Mouse (Mus musculus) neural tube, embryonic 13.5 days (tissue): ENCODE measurements around the gene Dok1. TPM values are rescaled to one million over a fixed set of nuclear protein-coding genes. Genes with fewer than 3 reads are reported as not detected.

Experiments
- ATAC-seq: fragments of 200-750 bp; cut with Nextera tagmentation; 2 replicates; pipeline ENCODE4 v1.8.0; 2017; ENCODE audit warnings: low read depth, mild to moderate bottlenecking, moderate TSS enrichment, moderate library complexity
- H3K27ac ChIP-seq: fragments of 300-500 bp; sonication (generic); replicated peaks from 2 replicates; pipeline ENCODE4 v1.5.1; 2015; ENCODE audit warnings: moderate library complexity, mild to moderate bottlenecking, inconsistent platforms
- H3K27me3 ChIP-seq: fragments of 300-500 bp; sonication (generic); 2 replicates; pipeline ENCODE4 v1.6.1; 2015; ENCODE audit warnings: mild to moderate bottlenecking, inconsistent platforms
- H3K36me3 ChIP-seq: fragments of 300-500 bp; sonication (generic); 2 replicates; pipeline ENCODE4 v1.6.1; 2015; ENCODE audit warnings: mild to moderate bottlenecking, inconsistent platforms
- H3K4me1 ChIP-seq: fragments of 300-500 bp; sonication (generic); replicated peaks from 2 replicates; pipeline ENCODE4 v1.6.1; 2015; ENCODE audit warnings: inconsistent platforms
- H3K4me2 ChIP-seq: fragments of 300-500 bp; sonication (generic); 2 replicates; pipeline ENCODE4 v1.6.1; 2015; ENCODE audit warnings: inconsistent platforms, mild to moderate bottlenecking, moderate library complexity
- H3K4me3 ChIP-seq: fragments of 300-500 bp; sonication (generic); 2 replicates; pipeline ENCODE4 v1.5.1; 2015; ENCODE audit warnings: mild to moderate bottlenecking, inconsistent platforms
- H3K9ac ChIP-seq: fragments of 300-500 bp; sonication (generic); 2 replicates; pipeline ENCODE4 v1.6.1; 2015; ENCODE audit warnings: moderate library complexity, mild to moderate bottlenecking, inconsistent platforms
- H3K9me3 ChIP-seq: fragments of 300-500 bp; sonication (generic); 2 replicates; pipeline ENCODE4 v1.6.1; 2016; ENCODE audit warnings: inconsistent platforms
- WGBS: fragments of 180-500 bp; shearing (Covaris S2); methylation state at CpG from one replicate; pipeline ENCODE4 v1.1.7; 2015; 5-methylcytosine and 5-hydroxymethylcytosine counted together
- microRNA-seq: library from miRNA; unstranded; fragments of <30 nt; microRNA quantifications from one replicate; pipeline ENCODE4, GENCODE M21; 2016
- polyA plus RNA-seq: library from polyadenylated mRNA; unstranded; fragments of >200 nt; fragmentation: Nextera tagmentation; extraction: Ambion mirVana; gene quantifications from 2 replicates; pipeline ENCODE4 v1.2.1, GENCODE M21; 2015

Gene Dok1
- polyA plus RNA-seq, 1 experiment from 2014 or later = 3.6 TPM

DNA sequence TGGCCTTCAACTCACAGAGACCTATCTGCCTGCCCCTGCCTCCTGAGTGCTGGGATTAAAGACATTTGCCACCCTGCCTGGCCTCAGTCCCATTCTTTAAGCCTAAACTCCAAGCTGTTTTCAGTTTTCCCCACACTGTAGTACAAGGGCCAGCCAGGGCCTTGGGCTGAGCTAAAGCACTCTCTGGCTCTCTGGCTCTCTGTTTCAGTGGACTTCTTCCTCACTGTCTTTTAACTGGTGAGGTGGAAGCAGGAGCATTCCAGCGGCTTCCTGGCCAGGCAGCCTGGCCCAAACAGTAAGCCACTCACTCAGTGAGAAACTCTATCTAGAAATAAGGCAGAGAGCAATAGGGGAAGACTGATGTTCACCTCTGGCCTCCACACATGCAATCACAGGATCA lies 39.6 kb downstream of the Dok1 start:
- no peak overlapping the region for H3K9ac ChIP-seq
- H3K4me3 ChIP-seq = no peak overlapping the region
- H3K27me3 ChIP-seq = 0 out of 2 replicates have a peak, but pooled peaks cover 4% of the 10 kb centered on the region
- no peak for ATAC-seq
- H3K36me3 ChIP-seq = no peaks in the 10 kb centered on the region
- WGBS = 38% methylated on average over 1 of the region's 1 CpGs
- no peaks in the 10 kb centered on the region for H3K9me3 ChIP-seq
- no peak overlapping the region for H3K27ac ChIP-seq
- H3K4me2 ChIP-seq = no peak overlapping the region
- H3K4me1 ChIP-seq = peaks cover 5% of the 10 kb centered on the region; the same call in 1 of the 2 replicates

DNA sequence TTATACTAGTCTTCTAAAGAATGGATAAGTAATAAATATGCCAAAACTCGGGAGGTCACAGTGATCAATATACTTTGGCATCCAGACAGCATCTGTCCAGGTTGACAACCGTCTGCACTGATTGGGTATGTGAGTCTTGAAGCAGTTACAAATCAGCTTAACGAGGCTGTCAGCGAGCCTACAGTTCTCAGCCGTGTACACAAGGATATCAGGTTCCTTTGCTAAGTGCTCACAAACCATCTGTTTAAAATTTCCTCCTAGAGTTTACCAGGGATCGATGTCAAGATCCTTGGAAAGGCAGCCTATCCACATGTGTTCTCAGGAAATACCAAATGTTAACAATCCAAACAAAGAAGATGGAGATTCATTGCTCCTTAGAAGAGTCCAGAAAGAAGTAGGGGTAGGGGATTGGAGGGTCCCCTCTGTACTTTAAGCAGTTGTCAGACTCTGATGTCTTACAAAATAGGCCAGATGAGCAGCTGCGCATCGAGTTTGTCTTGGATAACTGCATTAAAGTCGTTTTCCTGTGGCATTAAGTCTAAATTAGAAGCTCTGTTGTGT lies 45.8 kb downstream of the Dok1 start:
- no peak for ATAC-seq
- Histone ChIP-seq H3K27me3 (no peaks in the 10 kb centered on the region), H3K27ac (no peak overlapping the region), H3K4me3 (no peak overlapping the region), H3K36me3 (no peaks in the 10 kb centered on the region), H3K4me1 (no peaks in the 10 kb centered on the region), H3K4me2 (no peak overlapping the region), H3K9ac (no peak overlapping the region), H3K9me3 (no peaks in the 10 kb centered on the region)
- WGBS = 55% methylated on average over 9 of the region's 9 CpGs

Small RNA genes within 50 kb of the gene (microRNA-seq; reads per million reads assigned to microRNA genes)
- not detected for gene Mir7040

Other genes starting within 250 kb of the Dok1 start
- 20.5 and 22.3 TPM in 2 replicates for gene Sema4f, start 93.7 kb downstream of the Dok1 start, polyA plus RNA-seq
- not detected in 2 replicates for gene M1ap, start 86.6 kb downstream of the Dok1 start, polyA plus RNA-seq
- 7.9 and 10.4 TPM in 2 replicates for gene Loxl3, start 702 bp upstream of the Dok1 start, polyA plus RNA-seq
- 169 and 179 TPM in 2 replicates for gene Aup1, start 21.1 kb upstream of the Dok1 start, polyA plus RNA-seq
- 70.1 and 72.8 TPM in 2 replicates for gene Htra2, start 21.8 kb upstream of the Dok1 start, polyA plus RNA-seq
- 0.77 and 1.0 TPM in 2 replicates for gene Dqx1, start 24.4 kb upstream of the Dok1 start, polyA plus RNA-seq
- 13.3 and 16.1 TPM in 2 replicates for gene Tlx2, start 36.8 kb upstream of the Dok1 start, polyA plus RNA-seq
- 55.2 and 55.4 TPM in 2 replicates for gene Pcgf1, start 44.4 kb upstream of the Dok1 start, polyA plus RNA-seq
- not detected in 2 replicates for gene Lbx2, start 52.9 kb upstream of the Dok1 start, polyA plus RNA-seq
- gene Ccdc142, start 68.1 kb upstream of the Dok1 start, polyA plus RNA-seq = 3.2 and 4.9 TPM in 2 replicates
- 4.5 and 5.2 TPM in 2 replicates for gene Gm42688, start 68.1 kb upstream of the Dok1 start, polyA plus RNA-seq
- 133 TPM in 2 replicates for gene Mrpl53, start 75.6 kb upstream of the Dok1 start, polyA plus RNA-seq
- 26.8 and 29.1 TPM in 2 replicates for gene Mogs, start 82.0 kb upstream of the Dok1 start, polyA plus RNA-seq
- gene Wbp1, start 88.1 kb upstream of the Dok1 start, polyA plus RNA-seq = 202 and 228 TPM in 2 replicates
- gene Ino80b, start 92.0 kb upstream of the Dok1 start, polyA plus RNA-seq = 11.4 and 13.0 TPM in 2 replicates
- 18.9 and 20.7 TPM in 2 replicates for gene Rtkn, start 102.0 kb upstream of the Dok1 start, polyA plus RNA-seq
- gene Wdr54, start 122.9 kb upstream of the Dok1 start, polyA plus RNA-seq = 14.9 and 16.0 TPM in 2 replicates
- 2.1 and 3.3 TPM in 2 replicates for gene 1700003E16Rik, start 122.9 kb upstream of the Dok1 start, polyA plus RNA-seq
- 165 and 176 TPM in 2 replicates for gene Dctn1, start 132.4 kb upstream of the Dok1 start, polyA plus RNA-seq
- 0.17 and 0.56 TPM in 2 replicates for gene Slc4a5, start 186.4 kb upstream of the Dok1 start, polyA plus RNA-seq